Mouse (Mus musculus) embryonic facial prominence, embryonic 15.5 days (tissue): Measurements from ENCODE around the gene Atp1a4. TPM values are rescaled to one million over a fixed set of nuclear protein-coding genes. Genes with fewer than 3 reads are reported as not detected.

Experiments
- ATAC-seq: fragments of 200-750 bp; cut with Nextera tagmentation; 2 replicates; pipeline ENCODE4 v1.8.0; 2017; ENCODE audit warnings: low read depth, moderate TSS enrichment; ENCODE audit not compliant: insufficient number of reproducible peaks, low FRiP score, low TSS enrichment
- H3K27ac ChIP-seq: fragments of 300-500 bp; sonication (generic); replicated peaks from 2 replicates; pipeline ENCODE4 v1.5.1; 2015; ENCODE audit warnings: mild to moderate bottlenecking, inconsistent platforms
- H3K27me3 ChIP-seq: fragments of 300-500 bp; sonication (generic); 2 replicates; pipeline ENCODE4 v1.6.1; 2015; ENCODE audit warnings: inconsistent platforms
- H3K36me3 ChIP-seq: fragments of 300-500 bp; sonication (generic); 2 replicates; pipeline ENCODE4 v1.6.1; 2015; ENCODE audit warnings: mild to moderate bottlenecking, inconsistent platforms
- H3K4me1 ChIP-seq: fragments of 300-500 bp; sonication (generic); 2 replicates; pipeline ENCODE4 v1.6.1; 2015; ENCODE audit warnings: inconsistent platforms
- H3K4me2 ChIP-seq: fragments of 300-500 bp; sonication (generic); replicated peaks from 2 replicates; pipeline ENCODE4 v1.6.1; 2015; ENCODE audit warnings: mild to moderate bottlenecking, inconsistent platforms
- H3K4me3 ChIP-seq: fragments of 300-500 bp; sonication (generic); replicated peaks from 2 replicates; pipeline ENCODE4 v1.5.1; 2015; ENCODE audit warnings: mild to moderate bottlenecking, inconsistent platforms
- H3K9ac ChIP-seq: fragments of 300-500 bp; sonication (generic); 2 replicates; pipeline ENCODE4 v1.6.1; 2015; ENCODE audit warnings: inconsistent platforms
- H3K9me3 ChIP-seq: fragments of 300-500 bp; sonication (generic); replicated peaks from 2 replicates; pipeline ENCODE4 v1.6.1; 2016; ENCODE audit warnings: inconsistent platforms
- WGBS: fragments of 180-500 bp; shearing (Covaris S2); methylation state at CpG from one replicate; pipeline ENCODE4 v1.1.7; 2015; 5-methylcytosine and 5-hydroxymethylcytosine counted together
- polyA plus RNA-seq: library from polyadenylated mRNA; unstranded; fragments of >200 nt; fragmentation: Nextera tagmentation; extraction: Ambion mirVana; gene quantifications from 2 replicates; pipeline ENCODE4 v1.2.1, GENCODE M21; 2015

The Atp1a4 gene
- polyA plus RNA-seq, 1 experiment from 2014 or later = not detected

DNA sequence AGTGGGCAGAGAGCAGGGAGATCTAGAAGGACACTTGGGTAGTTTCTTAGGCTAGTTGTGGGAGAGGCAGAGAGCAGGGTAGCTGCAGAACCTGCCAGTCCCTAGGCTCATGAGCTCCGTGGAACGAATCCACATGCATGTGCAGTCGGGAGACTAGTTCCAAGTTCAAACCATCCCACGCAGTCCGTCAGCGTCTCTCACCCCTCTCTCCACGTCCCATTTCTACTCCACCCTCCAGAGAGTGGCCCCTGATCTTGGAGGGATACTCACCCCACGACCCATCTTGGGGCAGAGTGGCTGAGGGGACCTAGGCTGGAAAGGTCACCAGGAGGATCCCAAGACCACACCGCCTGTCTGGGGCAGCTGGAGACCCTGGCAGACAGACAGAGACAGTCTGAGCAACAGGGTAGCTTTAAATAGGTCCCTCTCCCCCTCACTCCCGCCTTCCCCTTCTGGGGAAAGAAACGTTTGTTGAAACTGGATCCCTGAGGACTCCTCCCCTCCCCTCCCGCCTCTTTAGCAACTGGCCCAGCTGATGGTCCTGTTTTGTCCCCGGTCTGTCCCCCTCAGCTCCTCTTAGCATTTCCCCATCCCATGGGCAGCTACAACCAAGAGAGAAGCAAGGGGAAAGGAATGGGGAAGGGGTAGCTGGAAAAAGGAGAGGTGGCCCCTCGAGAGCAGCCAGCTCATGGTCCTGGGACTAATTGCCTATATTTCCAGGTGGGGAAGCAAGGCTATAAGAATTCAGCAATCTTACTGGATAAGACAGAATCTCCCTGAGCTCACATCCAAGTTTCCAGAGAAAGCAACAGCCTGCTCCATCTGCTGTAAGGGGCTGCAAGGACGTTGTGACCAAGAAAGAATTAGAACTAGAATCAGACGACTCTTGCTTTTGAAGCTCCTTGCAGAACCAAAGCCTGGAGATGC, 39.7 kb upstream of the Atp1a4 start, which contains the start of gene Atp1a2:
Gene Atp1a2, minus strand, starts transcription at position 454 of the 927 bp plus-strand sequence.
- H3K4me1 ChIP-seq = peaks cover 37% of the 10 kb centered on the region
- no peaks in the 10 kb centered on the region for H3K9me3 ChIP-seq
- no peaks in the 10 kb centered on the region for H3K36me3 ChIP-seq
- no peak within 1 kb of the TSS for H3K9ac ChIP-seq
- 6% methylated on average over 16 of the region's 16 CpGs for WGBS
- peak within 1 kb of the TSS; percentile 34; the same call in 1 of the 2 replicates for H3K27ac ChIP-seq
- H3K4me2 ChIP-seq = peak within 1 kb of the TSS; percentile 39
- ATAC-seq = peak; percentile 71
- no peaks in the 10 kb centered on the region for H3K27me3 ChIP-seq
- peak within 1 kb of the TSS; percentile 18 for H3K4me3 ChIP-seq

GRCm38 (mm10) chr1:172296816-172297510, 38.7 kb upstream of the Atp1a4 start:
- no peaks in the 10 kb centered on the region for H3K36me3 ChIP-seq
- H3K27me3 ChIP-seq = no peaks in the 10 kb centered on the region
- 70% methylated on average over 6 of the region's 6 CpGs for WGBS
- peak overlapping the region; percentile 18; the same call in 1 of the 2 replicates for H3K4me3 ChIP-seq
- H3K4me1 ChIP-seq = peaks cover 37% of the 10 kb centered on the region
- H3K27ac ChIP-seq = no peak overlapping the region; the same call in 1 of the 2 replicates
- H3K4me2 ChIP-seq = peak overlapping the region; percentile 39
- no peaks in the 10 kb centered on the region for H3K9me3 ChIP-seq
- no peak for ATAC-seq
- H3K9ac ChIP-seq = no peak overlapping the region

- H3K4me2 ChIP-seq = 0 out of 2 replicates have a peak overlapping the region, but pooled peaks have one; percentile 39
- peaks cover 34% of the 10 kb centered on the region for H3K4me1 ChIP-seq
- H3K36me3 ChIP-seq = no peaks in the 10 kb centered on the region
- H3K27ac ChIP-seq = no peak overlapping the region
- no peak overlapping the region for H3K4me3 ChIP-seq
- no peak overlapping the region for H3K9ac ChIP-seq
- no peaks in the 10 kb centered on the region for H3K9me3 ChIP-seq
- H3K27me3 ChIP-seq = no peaks in the 10 kb centered on the region
- no peak for ATAC-seq
- 43% methylated on average over 4 of the region's 4 CpGs for whole genome bisulfite sequencing
Measured at GRCm38 (mm10) chr1:172295751-172296197, 37.6 kb upstream of the Atp1a4 start.

DNA sequence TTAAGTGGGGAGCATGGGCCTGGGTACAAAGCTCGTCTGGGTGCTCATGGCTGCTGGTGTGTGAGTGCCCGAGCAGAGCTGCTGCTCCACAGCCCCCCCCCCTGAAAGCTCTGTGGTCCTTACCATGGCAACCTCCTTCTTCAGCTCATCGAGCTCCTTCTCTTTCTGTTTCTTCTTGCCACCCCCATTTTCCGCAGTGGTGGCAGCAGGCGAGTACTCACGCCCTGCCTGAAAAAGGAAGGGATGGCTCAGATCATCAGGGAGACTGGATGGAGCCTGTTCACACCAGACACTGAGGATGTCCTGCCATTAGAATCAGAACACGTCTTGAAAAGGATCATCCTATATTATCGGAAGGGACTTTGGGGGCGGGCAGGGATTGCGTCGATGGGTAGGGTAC, 35.2 kb upstream of the Atp1a4 start:
- Histone ChIP-seq H3K9ac (no peak overlapping the region), H3K27me3 (no peaks in the 10 kb centered on the region), H3K27ac (no peak overlapping the region), H3K4me1 (peaks cover 33% of the 10 kb centered on the region), H3K4me2 (no peak overlapping the region), H3K36me3 (no peaks in the 10 kb centered on the region), H3K9me3 (no peaks in the 10 kb centered on the region), H3K4me3 (no peak overlapping the region)
- no peak for ATAC-seq
- 87% methylated on average over 11 of the region's 11 CpGs for WGBS

DNA sequence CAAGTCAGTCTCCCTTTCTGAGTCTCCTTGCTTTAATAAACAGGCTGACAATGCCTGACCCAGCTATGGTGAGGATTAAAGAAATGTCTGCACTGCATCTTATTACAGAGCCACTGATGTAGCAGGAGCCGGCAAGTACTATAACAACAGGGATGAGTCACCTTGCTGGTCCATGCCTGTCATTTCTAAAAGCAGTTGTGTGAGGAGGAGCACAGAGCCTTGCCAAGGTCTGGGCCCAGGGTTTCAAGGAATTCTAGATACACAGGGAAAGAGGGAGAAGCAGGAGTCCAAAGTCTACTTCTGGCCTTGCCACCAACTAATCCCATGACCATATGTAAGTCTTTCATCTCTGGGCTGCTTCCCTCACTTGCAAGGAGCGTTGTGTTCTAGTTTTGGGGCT, 34.7 kb upstream of the Atp1a4 start:
- peaks cover 27% of the 10 kb centered on the region for H3K4me1 ChIP-seq
- no peaks in the 10 kb centered on the region for H3K36me3 ChIP-seq
- H3K4me2 ChIP-seq = no peak overlapping the region
- H3K9ac ChIP-seq = no peak overlapping the region
- H3K27ac ChIP-seq = no peak overlapping the region
- 66% methylated on average over 2 of the region's 2 CpGs for WGBS
- H3K27me3 ChIP-seq = no peaks in the 10 kb centered on the region
- ATAC-seq = no peak
- no peak overlapping the region for H3K4me3 ChIP-seq
- no peaks in the 10 kb centered on the region for H3K9me3 ChIP-seq

- Histone ChIP-seq H3K4me1 (no peaks in the 10 kb centered on the region), H3K27ac (no peak overlapping the region), H3K4me3 (no peak overlapping the region), H3K9ac (no peak overlapping the region), H3K4me2 (no peak overlapping the region), H3K27me3 (no peaks in the 10 kb centered on the region), H3K36me3 (no peaks in the 10 kb centered on the region), H3K9me3 (no peaks in the 10 kb centered on the region)
- no peak for ATAC-seq
- 75% methylated on average over 3 of the region's 3 CpGs for WGBS
Measured at GRCm38 (mm10) chr1:172289617-172289946, 31.4 kb upstream of the Atp1a4 start.

- Histone ChIP-seq H3K9me3 (no peaks in the 10 kb centered on the region), H3K36me3 (no peaks in the 10 kb centered on the region), H3K4me1 (no peaks in the 10 kb centered on the region), H3K9ac (no peak overlapping the region), H3K4me2 (no peak overlapping the region), H3K27ac (no peak overlapping the region), H3K4me3 (no peak overlapping the region), H3K27me3 (no peaks in the 10 kb centered on the region)
- no peak for ATAC-seq
- 86% methylated on average over 11 of the region's 11 CpGs for WGBS
Measured at GRCm38 (mm10) chr1:172288900-172289616, 30.8 kb upstream of the Atp1a4 start.

GRCm38 (mm10) chr1:172286740-172287139, 28.5 kb upstream of the Atp1a4 start:
- no peak overlapping the region for H3K4me3 ChIP-seq
- 65% methylated on average over 5 of the region's 5 CpGs for WGBS

DNA sequence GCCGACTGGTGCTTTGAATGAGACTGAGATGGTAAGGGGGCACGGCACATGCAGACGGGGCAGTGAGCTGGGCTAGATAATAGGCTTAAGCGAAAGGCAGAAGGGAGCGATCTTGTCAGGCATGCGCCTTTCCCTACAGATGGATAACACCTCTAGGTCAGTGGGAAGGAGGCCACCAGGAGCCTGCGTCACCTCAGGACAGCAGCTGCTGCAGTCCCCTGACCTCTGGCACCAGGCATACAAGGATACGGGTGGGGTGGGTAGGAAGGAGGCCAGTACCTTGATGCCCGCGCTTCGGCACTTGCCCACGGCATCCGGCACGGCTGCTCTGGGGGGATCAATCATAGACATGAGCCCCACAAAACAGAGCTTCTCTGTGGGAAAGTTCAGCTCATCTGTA, 26.0 kb upstream of the Atp1a4 start:
- H3K36me3 ChIP-seq = no peaks in the 10 kb centered on the region
- H3K27me3 ChIP-seq = no peaks in the 10 kb centered on the region
- ATAC-seq = no peak
- H3K4me1 ChIP-seq = no peaks in the 10 kb centered on the region
- H3K27ac ChIP-seq = no peak overlapping the region
- H3K4me3 ChIP-seq = no peak overlapping the region
- 84% methylated on average over 14 of the region's 14 CpGs for WGBS
- H3K9ac ChIP-seq = no peak overlapping the region
- no peaks in the 10 kb centered on the region for H3K9me3 ChIP-seq
- H3K4me2 ChIP-seq = no peak overlapping the region

More at GRCm38 (mm10) chr1:172286740-172287139, 28.5 kb upstream of the Atp1a4 start:
- Histone ChIP-seq H3K9me3 (no peaks in the 10 kb centered on the region), H3K27ac (no peak overlapping the region), H3K9ac (no peak overlapping the region), H3K4me1 (no peaks in the 10 kb centered on the region), H3K27me3 (no peaks in the 10 kb centered on the region), H3K36me3 (no peaks in the 10 kb centered on the region), H3K4me2 (no peak overlapping the region)
- ATAC-seq = no peak

DNA sequence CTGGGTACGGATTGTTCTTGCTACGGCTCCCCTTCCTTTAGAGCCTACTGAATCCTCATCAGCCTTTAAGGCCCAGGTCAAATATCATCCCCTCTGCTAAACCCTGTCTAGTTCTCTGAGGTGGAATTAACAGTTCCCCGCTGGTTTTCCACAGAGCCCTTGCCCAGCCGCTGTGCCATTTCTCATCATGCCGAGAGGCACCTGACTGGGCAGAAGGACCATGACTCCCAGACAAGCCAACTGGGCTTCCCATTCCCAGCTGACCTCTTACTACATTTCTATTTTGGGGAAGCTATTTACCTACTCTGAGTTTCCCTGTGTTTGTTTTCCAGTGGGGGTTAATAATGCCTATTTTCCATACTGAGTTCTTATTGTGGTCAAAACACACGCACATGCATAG, 24.9 kb upstream of the Atp1a4 start:
- 90% methylated on average over 6 of the region's 6 CpGs for WGBS
- H3K4me1 ChIP-seq = no peaks in the 10 kb centered on the region

More for the DNA sequence above, 24.9 kb upstream of the Atp1a4 start:
- Histone ChIP-seq H3K4me2 (no peak overlapping the region), H3K36me3 (no peaks in the 10 kb centered on the region), H3K4me3 (no peak overlapping the region), H3K27ac (no peak overlapping the region), H3K27me3 (no peaks in the 10 kb centered on the region), H3K9me3 (no peaks in the 10 kb centered on the region), H3K9ac (no peak overlapping the region)
- ATAC-seq = no peak
